Mouse (Mus musculus) myocyte (in vitro differentiated cells): ENCODE measurements at regions not wholly inside any gene's neighbourhood (a gene's known extent, or its start where the extent isn't known, plus 50 kb on each side); places are given as distances from the start of the nearest gene placed in this dataset.

Experiments
- CEBPB ChIP-seq: IDR thresholded peaks from 2 replicates; pipeline ENCODE4 v1.6.1; 2011; ENCODE audit warnings: mild to moderate bottlenecking, moderate library complexity; ENCODE audit not compliant: poor library complexity, insufficient read depth, severe bottlenecking
- E2F4 ChIP-seq: IDR thresholded peaks from one replicate; pipeline ENCODE4 v1.6.1; 2011; ENCODE audit warnings: mild to moderate bottlenecking, control low read depth, moderate library complexity; ENCODE audit not compliant: insufficient read depth
- MAX ChIP-seq: IDR thresholded peaks from one replicate; pipeline ENCODE4 v1.6.1; 2011; ENCODE audit warnings: low read depth, mild to moderate bottlenecking, control low read depth
- MYOD1 ChIP-seq, 3 experiments: IDR thresholded peaks; one replicate each; pipeline ENCODE4 v1.6.1; 2011; ENCODE audit warnings: control low read depth in 2 of 3, low read depth in 2 of 3, mild to moderate bottlenecking in 2 of 3, moderate library complexity in 1 of 3; ENCODE audit not compliant: insufficient read length in 2 of 3, control insufficient read depth in 1 of 3
- MYOG ChIP-seq, 3 experiments: IDR thresholded peaks; one replicate each; pipeline ENCODE4 v1.6.1; 2011; ENCODE audit warnings: control low read depth in 2 of 3, low read depth in 2 of 3, mild to moderate bottlenecking in 2 of 3; ENCODE audit not compliant: insufficient read length in 2 of 3, control insufficient read depth in 1 of 3, insufficient read depth in 1 of 3
- POLR2A ChIP-seq: IDR thresholded peaks from one replicate; pipeline ENCODE4 v1.6.1; 2011; ENCODE audit warnings: low read depth, mild to moderate bottlenecking, control low read depth, moderate library complexity; ENCODE audit not compliant: insufficient read length
- POLR2AphosphoS2 ChIP-seq: IDR thresholded peaks from one replicate; pipeline ENCODE4 v1.6.1; 2011; ENCODE audit warnings: low read depth, control low read depth; ENCODE audit not compliant: insufficient read length
- REST ChIP-seq: IDR thresholded peaks from one replicate; pipeline ENCODE4 v1.6.1; 2011; ENCODE audit warnings: mild to moderate bottlenecking, control low read depth, moderate library complexity; ENCODE audit not compliant: insufficient read depth, insufficient read length
- SRF ChIP-seq: IDR thresholded peaks from one replicate; pipeline ENCODE4 v1.6.1; 2011; ENCODE audit warnings: low read depth; ENCODE audit not compliant: control insufficient read depth, insufficient read length
- TCF12 ChIP-seq: IDR thresholded peaks from one replicate; pipeline ENCODE4 v1.6.1; 2011; ENCODE audit warnings: mild to moderate bottlenecking, control low read depth; ENCODE audit not compliant: poor library complexity, insufficient read depth, severe bottlenecking
- TCF3 ChIP-seq: IDR thresholded peaks from one replicate; pipeline ENCODE4 v1.6.1; 2011; ENCODE audit warnings: low read depth, control low read depth; ENCODE audit not compliant: insufficient read length

DNA sequence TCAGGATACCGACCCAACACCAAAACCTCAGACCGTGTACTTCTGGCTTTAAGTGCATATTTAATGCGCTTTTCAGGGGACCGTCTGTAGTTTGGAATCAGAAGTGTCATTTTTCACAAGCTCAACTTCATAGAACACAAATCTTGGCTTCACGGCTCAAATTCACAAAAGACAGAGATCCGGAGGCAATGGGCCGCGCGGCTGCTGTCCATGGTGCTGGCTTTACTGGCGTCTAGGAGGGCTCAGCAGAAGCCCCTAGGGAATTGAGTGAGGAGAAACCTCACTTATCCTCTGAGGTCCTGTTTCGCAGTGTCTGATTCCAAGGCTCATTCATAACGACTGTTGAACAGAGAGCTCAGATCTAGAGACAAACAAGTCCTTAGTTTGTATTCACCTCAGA, 196.5 kb upstream of the Ajap1 start:
- TF ChIP-seq REST (no peak), POLR2AphosphoS2 (no peak), POLR2A (no peak), TCF12 (no peak), MYOD1 (IDR thresholded peaks at IDR 0.05; ENCODE audit: control insufficient read depth in 1 of 3, insufficient read length in 2 of 3, low read depth in 2 of 3) (no peak), CEBPB (no peak), MAX (no peak), E2F4 (no peak), TCF3 (no peak), SRF (no peak), MYOG (IDR thresholded peaks at IDR 0.05; ENCODE audit: control insufficient read depth in 1 of 3, insufficient read depth in 1 of 3, insufficient read length in 2 of 3, low read depth in 2 of 3) (no peak)
